Mouse (Mus musculus): Measurements from ENCODE around the gene Pygm. TPM values are rescaled to one million over a fixed set of nuclear protein-coding genes. Genes with fewer than 3 reads are reported as not detected.

Gene Pygm
- total and polyA plus RNA-seq, 3 experiments, result 1,101 to 1,298 (median 1,120) TPM

DNA sequence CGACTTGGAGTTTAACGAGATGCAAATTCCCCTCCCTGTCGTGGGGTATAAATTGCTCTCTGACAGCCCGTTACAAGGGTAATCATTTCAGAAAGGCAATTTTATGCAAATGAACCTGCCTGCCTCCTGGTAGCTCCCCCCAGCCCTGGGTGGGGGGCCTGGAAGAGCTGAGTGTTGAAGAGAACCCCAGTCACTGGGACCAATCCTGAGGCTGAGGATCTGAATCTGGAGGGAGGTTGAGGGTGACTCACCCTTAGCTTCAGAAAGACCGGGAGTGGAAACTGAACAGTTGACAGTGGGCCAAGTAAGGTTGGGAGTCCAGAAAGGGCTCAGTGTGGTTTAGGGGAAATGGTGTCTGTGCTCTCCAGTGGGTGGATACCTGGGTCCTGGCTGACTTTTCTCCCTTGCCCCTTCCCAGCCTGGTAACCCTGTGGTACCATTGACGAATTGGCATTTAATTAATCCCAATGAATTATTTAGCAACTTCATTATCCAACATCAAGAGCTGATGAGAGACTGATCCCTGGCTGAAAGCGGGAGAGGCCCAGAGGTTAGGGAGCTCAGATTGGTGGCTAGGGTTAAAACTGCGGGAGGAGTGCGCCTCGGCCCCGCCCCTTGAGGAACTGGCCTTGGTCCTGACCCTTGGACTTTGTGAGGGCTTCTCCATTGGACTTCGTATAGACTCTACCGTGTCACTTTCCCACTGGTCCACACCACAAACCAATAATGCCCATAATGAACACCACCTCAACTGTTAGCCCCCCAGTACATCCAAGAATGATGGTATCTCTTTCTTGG is 42.7 kb downstream of the Pygm start:
- no peaks in the 10 kb centered on the region for H3K36me3 ChIP-seq (ENCODE audit: control insufficient read depth, insufficient read depth, low read length)
- no peaks in the 10 kb centered on the region for H3K79me2 ChIP-seq (replicated peaks; ENCODE audit: control insufficient read depth, insufficient read depth, low read length)
- TF ChIP-seq POLR2A (IDR thresholded peaks at IDR 0.05; ENCODE audit: insufficient read depth, low read depth, low read length) (no peak), CTCF (IDR thresholded peaks at IDR 0.05) (no peak), EP300 (IDR thresholded peaks at IDR 0.05; ENCODE audit: insufficient read depth, low read depth, low read length) (no peak)
- intact Hi-C loops (cut with DNase I), result loop anchor here (2.0 kb wide), 1 partner anchor 20 kb away; no protein-coding TSS in a partner anchor
- H3K4me1 ChIP-seq (ENCODE audit: control insufficient read depth, insufficient read depth, low read length), result no peaks in the 10 kb centered on the region
- peaks cover 24% of the 10 kb centered on the region for H3K27me3 ChIP-seq (ENCODE audit: control insufficient read depth, insufficient read depth, low read length)
- H3K27ac ChIP-seq, result no peak overlapping the region
- DNase-seq, result no peak
- WGBS, result 19% methylated on average over 13 of the region's 13 CpGs
- no peak overlapping the region for H3K4me3 ChIP-seq
- H3K9ac ChIP-seq (ENCODE audit: low read depth, low read length), result no peak overlapping the region

DNA sequence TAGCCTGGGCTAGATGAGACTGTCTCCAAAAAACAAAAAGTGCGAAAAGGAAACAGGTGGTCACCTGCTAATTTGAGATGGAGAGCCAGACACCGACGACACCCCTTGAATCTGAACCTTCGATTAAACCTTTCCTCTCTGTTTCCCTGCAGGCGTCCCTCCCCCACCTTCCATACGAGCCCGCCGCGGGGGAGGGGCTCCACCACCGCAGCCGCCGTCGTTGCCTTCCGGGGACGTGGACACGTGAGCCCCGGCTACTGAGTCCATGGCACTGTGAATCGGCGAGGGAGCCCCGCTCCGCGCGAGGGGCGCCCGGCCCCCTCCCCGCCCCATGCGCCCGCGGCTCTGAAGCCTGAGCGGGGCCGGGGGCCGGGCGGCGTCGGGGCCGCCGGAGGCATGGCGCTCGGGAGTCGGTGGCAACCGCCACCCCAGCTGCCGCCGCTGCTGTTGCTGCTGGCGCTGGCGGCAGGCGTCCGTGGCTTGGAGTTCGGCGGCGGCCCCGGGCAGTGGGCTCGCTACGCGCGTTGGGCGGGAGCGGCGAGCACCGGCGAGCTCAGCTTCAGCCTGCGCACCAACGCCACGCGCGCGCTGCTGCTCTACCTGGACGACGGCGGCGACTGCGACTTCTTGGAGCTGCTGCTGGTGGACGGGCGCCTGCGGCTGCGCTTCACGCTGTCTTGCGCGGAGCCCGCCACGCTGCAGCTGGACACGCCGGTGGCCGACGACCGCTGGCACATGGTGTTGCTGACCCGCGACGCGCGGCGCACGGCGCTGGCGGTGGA is 43.6 kb downstream of the Pygm start:
- 2% methylated on average over 94 of the region's 94 CpGs for WGBS
- Histone ChIP-seq H3K4me3 (no peak overlapping the region), H3K79me2 (replicated peaks; ENCODE audit: control insufficient read depth, insufficient read depth, low read length) (no peaks in the 10 kb centered on the region), H3K27ac (no peak overlapping the region), H3K36me3 (ENCODE audit: control insufficient read depth, insufficient read depth, low read length) (no peaks in the 10 kb centered on the region), H3K27me3 (ENCODE audit: control insufficient read depth, insufficient read depth, low read length) (peaks cover 24% of the 10 kb centered on the region), H3K4me1 (ENCODE audit: control insufficient read depth, insufficient read depth, low read length) (no peaks in the 10 kb centered on the region), H3K9ac (ENCODE audit: low read depth, low read length) (no peak overlapping the region)
- no peak for DNase-seq
- TF ChIP-seq EP300 (IDR thresholded peaks at IDR 0.05; ENCODE audit: insufficient read depth, low read depth, low read length), result no peak
- TF ChIP-seq POLR2A (IDR thresholded peaks at IDR 0.05; ENCODE audit: insufficient read depth, low read depth, low read length), result no peak
- TF ChIP-seq CTCF (IDR thresholded peaks at IDR 0.05), result no peak
- intact Hi-C loops (cut with DNase I), result loop anchor here (2.0 kb wide), 1 partner anchor 19 kb away; no protein-coding TSS in a partner anchor

DNA sequence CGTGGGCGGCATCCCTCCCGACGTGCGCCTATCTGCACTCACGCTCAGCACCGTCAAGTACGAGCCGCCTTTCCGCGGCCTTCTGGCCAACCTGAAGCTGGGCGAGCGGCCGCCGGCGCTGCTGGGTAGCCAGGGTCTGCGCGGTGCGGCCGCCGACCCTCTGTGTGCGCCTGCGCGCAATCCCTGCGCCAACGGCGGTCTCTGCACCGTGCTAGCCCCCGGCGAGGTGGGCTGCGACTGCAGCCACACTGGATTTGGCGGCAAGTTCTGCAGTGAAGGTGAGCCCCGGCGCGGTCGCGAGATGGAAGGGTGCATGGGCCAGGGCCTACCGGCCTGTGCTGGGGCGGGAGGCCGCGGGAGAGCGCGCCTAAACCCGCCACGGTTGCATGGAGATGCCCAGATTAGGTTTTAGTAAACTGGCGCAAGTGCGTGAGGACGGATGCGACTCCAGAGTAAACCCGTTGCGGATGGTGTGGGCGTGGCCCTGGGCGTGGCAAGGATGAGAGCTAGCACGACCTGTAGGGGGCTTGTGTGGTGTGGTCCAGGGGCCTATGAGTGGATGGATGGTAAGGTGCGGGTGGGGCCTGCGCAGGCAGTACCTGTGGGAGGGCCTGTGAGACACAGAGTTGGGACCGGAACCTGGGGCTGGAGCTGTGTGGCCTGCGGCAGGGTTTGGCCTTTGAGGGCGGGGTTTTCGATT is 44.5 kb downstream of the Pygm start:
- Histone ChIP-seq H3K27me3 (ENCODE audit: control insufficient read depth, insufficient read depth, low read length) (peaks cover 24% of the 10 kb centered on the region), H3K9ac (ENCODE audit: low read depth, low read length) (no peak overlapping the region), H3K79me2 (replicated peaks; ENCODE audit: control insufficient read depth, insufficient read depth, low read length) (no peaks in the 10 kb centered on the region), H3K4me3 (no peak overlapping the region), H3K4me1 (ENCODE audit: control insufficient read depth, insufficient read depth, low read length) (no peaks in the 10 kb centered on the region), H3K27ac (no peak overlapping the region), H3K36me3 (ENCODE audit: control insufficient read depth, insufficient read depth, low read length) (no peaks in the 10 kb centered on the region)
- no peak for TF ChIP-seq CTCF (IDR thresholded peaks at IDR 0.05)
- no peak for TF ChIP-seq POLR2A (IDR thresholded peaks at IDR 0.05; ENCODE audit: insufficient read depth, low read depth, low read length)
- no peak for TF ChIP-seq EP300 (IDR thresholded peaks at IDR 0.05; ENCODE audit: insufficient read depth, low read depth, low read length)
- no peak for DNase-seq
- WGBS, result 2% methylated on average over 60 of the region's 60 CpGs
- intact Hi-C loops (cut with DNase I), result no loop called here

DNA sequence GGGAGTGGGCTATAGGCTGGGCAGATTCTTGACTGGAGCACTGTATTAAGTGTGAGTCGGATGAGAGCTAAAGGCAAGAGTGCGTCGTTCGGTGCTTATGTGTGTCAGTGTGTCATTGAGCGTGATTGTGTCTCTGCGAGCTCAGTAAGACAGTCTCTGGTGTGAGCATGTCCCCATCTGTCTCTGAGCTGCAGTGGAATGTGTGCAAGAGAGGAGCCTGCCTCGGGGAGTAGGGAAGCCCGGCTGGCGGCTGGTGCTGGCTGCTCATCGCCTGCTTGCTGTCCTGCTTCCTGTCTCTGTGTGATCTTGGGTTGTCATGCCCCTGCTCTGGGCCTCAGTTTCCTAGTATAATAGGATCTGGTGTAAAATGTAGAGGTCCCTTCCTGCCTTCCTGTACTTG is 58.8 kb downstream of the Pygm start:
- Histone ChIP-seq H3K4me3 (no peak overlapping the region), H3K79me2 (replicated peaks; ENCODE audit: control insufficient read depth, insufficient read depth, low read length) (no peaks in the 10 kb centered on the region), H3K27ac (no peak overlapping the region), H3K9ac (ENCODE audit: low read depth, low read length) (no peak overlapping the region), H3K36me3 (ENCODE audit: control insufficient read depth, insufficient read depth, low read length) (no peaks in the 10 kb centered on the region), H3K27me3 (ENCODE audit: control insufficient read depth, insufficient read depth, low read length) (no peaks in the 10 kb centered on the region), H3K4me1 (ENCODE audit: control insufficient read depth, insufficient read depth, low read length) (peaks cover 1% of the 10 kb centered on the region; the same call in 1 of the 2 replicates)
- DNase-seq, result no peak
- intact Hi-C loops (cut with DNase I), result no loop called here
- TF ChIP-seq EP300 (IDR thresholded peaks at IDR 0.05; ENCODE audit: insufficient read depth, low read depth, low read length), result no peak
- no peak for TF ChIP-seq CTCF (IDR thresholded peaks at IDR 0.05)
- no peak for TF ChIP-seq POLR2A (IDR thresholded peaks at IDR 0.05; ENCODE audit: insufficient read depth, low read depth, low read length)
- 67% methylated on average over 10 of the region's 10 CpGs for WGBS

DNA sequence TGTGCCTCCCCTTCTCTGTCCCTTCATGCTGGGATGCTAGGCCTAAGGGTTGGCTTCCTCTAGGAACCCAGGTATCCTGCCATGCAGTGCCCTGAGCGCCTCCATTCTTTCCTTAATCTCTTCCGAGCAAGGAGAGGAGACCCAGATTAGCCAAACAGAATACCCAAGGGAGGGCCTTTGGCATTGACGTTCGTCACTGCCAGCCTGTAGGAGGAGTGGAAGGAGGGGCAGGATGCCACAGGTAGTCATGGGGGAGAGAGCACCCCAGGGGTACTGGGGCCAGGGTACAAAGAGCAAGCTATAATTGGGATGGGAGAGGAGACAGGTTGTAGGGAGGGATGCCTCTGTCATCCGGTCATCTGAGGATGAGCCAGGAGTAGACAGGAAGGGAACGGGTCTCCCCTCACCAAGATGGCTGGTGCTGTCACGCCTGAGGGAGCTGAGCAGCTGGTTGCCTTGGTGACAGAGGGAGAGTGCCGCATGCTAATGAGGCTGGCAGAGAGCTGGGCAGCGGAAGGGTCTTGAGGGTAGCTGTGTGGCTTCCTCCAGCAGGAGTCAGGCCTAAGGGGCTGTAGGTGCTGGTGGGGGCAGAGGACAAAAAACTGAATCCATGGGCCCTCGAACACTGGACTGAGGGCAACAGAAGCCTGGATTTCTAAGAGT is 61.7 kb downstream of the Pygm start:
- TF ChIP-seq EP300 (IDR thresholded peaks at IDR 0.05; ENCODE audit: insufficient read depth, low read depth, low read length) (no peak), CTCF (IDR thresholded peaks at IDR 0.05) (no peak), POLR2A (IDR thresholded peaks at IDR 0.05; ENCODE audit: insufficient read depth, low read depth, low read length) (no peak)
- intact Hi-C loops (cut with DNase I), result loop anchor here (2.0 kb wide), 1 partner anchor 19 kb away; no protein-coding TSS in a partner anchor
- H3K79me2 ChIP-seq (replicated peaks; ENCODE audit: control insufficient read depth, insufficient read depth, low read length), result no peaks in the 10 kb centered on the region
- H3K27me3 ChIP-seq (ENCODE audit: control insufficient read depth, insufficient read depth, low read length), result no peaks in the 10 kb centered on the region
- no peak overlapping the region for H3K4me3 ChIP-seq
- DNase-seq, result no peak
- H3K27ac ChIP-seq, result no peak overlapping the region
- H3K36me3 ChIP-seq (ENCODE audit: control insufficient read depth, insufficient read depth, low read length), result no peaks in the 10 kb centered on the region
- 76% methylated on average over 10 of the region's 10 CpGs for WGBS
- no peak overlapping the region for H3K9ac ChIP-seq (ENCODE audit: low read depth, low read length)
- peaks cover 1% of the 10 kb centered on the region; the same call in 1 of the 2 replicates for H3K4me1 ChIP-seq (ENCODE audit: control insufficient read depth, insufficient read depth, low read length)
